Mouse (Mus musculus) forebrain, embryonic 15.5 days (tissue): Measurements from ENCODE around the gene Nup107. TPM values are rescaled to one million over a fixed set of nuclear protein-coding genes. Genes with fewer than 3 reads are reported as not detected.

Experiments
- ATAC-seq: fragments of 200-750 bp; cut with Nextera tagmentation; replicated peaks from 2 replicates; pipeline ENCODE4 v1.8.0; 2017; ENCODE audit warnings: mild to moderate bottlenecking, moderate TSS enrichment, moderate library complexity
- H3K27ac ChIP-seq: fragments of 300-500 bp; sonication (generic); replicated peaks from 2 replicates; pipeline ENCODE4 v1.5.1; 2015; ENCODE audit warnings: mild to moderate bottlenecking, inconsistent platforms
- H3K27me3 ChIP-seq: fragments of 300-500 bp; sonication (generic); 2 replicates; pipeline ENCODE4 v1.6.1; 2015; ENCODE audit warnings: inconsistent platforms
- H3K36me3 ChIP-seq: fragments of 300-500 bp; sonication (generic); 2 replicates; pipeline ENCODE4 v1.6.1; 2015; ENCODE audit warnings: mild to moderate bottlenecking, inconsistent platforms
- H3K4me1 ChIP-seq: fragments of 300-500 bp; sonication (generic); 2 replicates; pipeline ENCODE4 v1.6.1; 2015; ENCODE audit warnings: inconsistent platforms
- H3K4me2 ChIP-seq: fragments of 300-500 bp; sonication (generic); replicated peaks from 2 replicates; pipeline ENCODE4 v1.6.1; 2015; ENCODE audit warnings: mild to moderate bottlenecking, inconsistent platforms
- H3K4me3 ChIP-seq: fragments of 300-500 bp; sonication (generic); 2 replicates; pipeline ENCODE4 v1.5.1; 2015; ENCODE audit warnings: mild to moderate bottlenecking, inconsistent platforms
- H3K9ac ChIP-seq: fragments of 300-500 bp; sonication (generic); replicated peaks from 2 replicates; pipeline ENCODE4 v1.6.1; 2015; ENCODE audit warnings: mild to moderate bottlenecking, inconsistent platforms
- H3K9me3 ChIP-seq: fragments of 300-500 bp; sonication (generic); 2 replicates; pipeline ENCODE4 v1.6.1; 2016; ENCODE audit warnings: inconsistent platforms
- WGBS: fragments of 180-500 bp; shearing (Covaris S2); methylation state at CpG from one replicate; pipeline ENCODE4 v1.1.7; 2015; ENCODE audit warnings: mixed read lengths; 5-methylcytosine and 5-hydroxymethylcytosine counted together
- polyA plus RNA-seq: library from polyadenylated mRNA; unstranded; fragments of >200 nt; fragmentation: Nextera tagmentation; extraction: Ambion mirVana; gene quantifications from 2 replicates; pipeline ENCODE4 v1.2.1, GENCODE M21; 2015

Gene Nup107
- polyA plus RNA-seq, 1 experiment from 2014 or later = 59.5 TPM

DNA sequence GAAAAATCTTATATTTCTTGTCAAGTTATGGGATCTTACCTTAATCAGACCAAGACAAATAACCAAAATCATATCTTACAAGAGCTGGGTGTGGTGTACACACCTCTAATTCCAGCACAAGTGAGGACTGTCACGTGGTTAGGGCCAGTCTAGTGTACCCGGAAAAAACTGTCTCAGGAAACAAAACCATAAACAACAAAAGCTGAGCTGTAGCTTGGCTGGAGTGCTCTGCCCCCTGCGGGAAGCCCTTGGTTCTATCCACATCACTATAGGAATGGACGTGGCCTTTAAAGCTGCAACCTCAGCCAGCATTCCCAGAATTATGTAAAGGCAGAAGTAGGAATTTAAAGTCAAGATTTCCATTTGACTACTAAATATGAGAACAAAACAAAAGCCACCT is 31.6 kb upstream of the Nup107 start:
- Histone ChIP-seq H3K9me3 (no peaks in the 10 kb centered on the region), H3K4me3 (no peak overlapping the region), H3K36me3 (peaks cover 21% of the 10 kb centered on the region), H3K27ac (no peak overlapping the region), H3K27me3 (no peaks in the 10 kb centered on the region), H3K4me2 (no peak overlapping the region), H3K4me1 (no peaks in the 10 kb centered on the region), H3K9ac (no peak overlapping the region)
- 70% methylated on average over 4 of the region's 4 CpGs for WGBS
- no peak for ATAC-seq

DNA sequence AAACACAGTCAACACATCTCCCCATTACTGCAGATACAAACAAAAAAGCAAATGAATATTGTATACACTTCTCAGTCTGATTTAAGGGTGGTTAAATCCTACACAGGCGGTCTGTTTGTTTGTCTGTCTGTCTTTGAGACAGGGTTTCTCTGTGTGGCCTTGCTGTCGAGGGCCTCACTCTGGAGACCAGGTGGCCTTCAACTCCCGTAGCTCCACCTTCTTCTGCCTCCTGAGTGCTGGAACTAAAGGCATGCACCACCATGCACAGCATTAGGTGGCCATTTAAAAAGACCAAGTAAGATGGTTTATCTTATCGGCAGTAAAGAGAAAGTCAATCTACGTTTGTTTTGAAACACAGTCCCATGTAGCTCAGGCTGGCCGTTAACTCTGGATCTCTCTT is 30.8 kb upstream of the Nup107 start:
- no peak overlapping the region for H3K4me2 ChIP-seq
- peaks cover 28% of the 10 kb centered on the region for H3K36me3 ChIP-seq
- no peak overlapping the region for H3K9ac ChIP-seq

GRCm38 (mm10) chr10:117818600-117818999 is 26.1 kb upstream of the Nup107 start:
- ATAC-seq = no peak
- Histone ChIP-seq H3K27me3 (no peaks in the 10 kb centered on the region), H3K9me3 (no peaks in the 10 kb centered on the region), H3K4me1 (no peaks in the 10 kb centered on the region), H3K27ac (no peak overlapping the region), H3K4me2 (no peak overlapping the region), H3K36me3 (peaks cover 55% of the 10 kb centered on the region), H3K4me3 (no peak overlapping the region), H3K9ac (no peak overlapping the region)
- WGBS = 81% methylated on average over 6 of the region's 6 CpGs

More for the DNA sequence above, 30.8 kb upstream of the Nup107 start:
- Histone ChIP-seq H3K27ac (no peak overlapping the region), H3K4me3 (no peak overlapping the region), H3K4me1 (no peaks in the 10 kb centered on the region), H3K27me3 (no peaks in the 10 kb centered on the region), H3K9me3 (no peaks in the 10 kb centered on the region)
- no peak for ATAC-seq
- 87% methylated on average over 6 of the region's 6 CpGs for WGBS

- H3K36me3 ChIP-seq = peaks cover 61% of the 10 kb centered on the region
- H3K4me2 ChIP-seq = no peak overlapping the region
- ATAC-seq = no peak
- no peak overlapping the region for H3K27ac ChIP-seq
- H3K27me3 ChIP-seq = no peaks in the 10 kb centered on the region
- no peaks in the 10 kb centered on the region for H3K9me3 ChIP-seq
- WGBS = 97% methylated on average over 6 of the region's 6 CpGs
- no peak overlapping the region for H3K4me3 ChIP-seq
- H3K9ac ChIP-seq = no peak overlapping the region
- H3K4me1 ChIP-seq = no peaks in the 10 kb centered on the region
Measured at GRCm38 (mm10) chr10:117816721-117817120, 24.2 kb upstream of the Nup107 start.

DNA sequence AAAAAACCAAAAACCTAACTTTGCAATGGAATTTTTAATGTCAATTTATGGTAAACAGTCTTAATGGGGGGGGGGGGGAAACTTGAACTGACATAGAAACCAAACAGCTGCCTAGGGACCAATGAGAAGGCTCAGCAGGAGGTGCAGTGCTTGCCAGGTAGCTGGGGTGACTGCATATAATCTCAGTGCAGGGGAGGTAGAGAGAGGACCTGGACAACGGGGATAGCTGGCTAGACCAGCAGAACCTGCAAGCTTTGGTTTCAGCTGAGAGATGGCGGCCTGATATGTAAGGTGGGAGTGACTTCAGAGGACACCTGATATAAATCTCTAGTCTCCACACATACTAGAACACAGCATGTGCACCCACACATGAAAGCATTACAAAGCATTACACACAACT is 20.0 kb upstream of the Nup107 start:
- no peaks in the 10 kb centered on the region for H3K4me1 ChIP-seq
- H3K9me3 ChIP-seq = no peaks in the 10 kb centered on the region
- H3K4me2 ChIP-seq = no peak overlapping the region
- no peaks in the 10 kb centered on the region for H3K27me3 ChIP-seq
- H3K9ac ChIP-seq = no peak overlapping the region
- H3K36me3 ChIP-seq = peaks cover 35% of the 10 kb centered on the region
- 94% methylated on average over 2 of the region's 2 CpGs for WGBS
- no peak for ATAC-seq
- no peak overlapping the region for H3K27ac ChIP-seq
- H3K4me3 ChIP-seq = no peak overlapping the region

- no peaks in the 10 kb centered on the region for H3K9me3 ChIP-seq
- no peak overlapping the region for H3K4me3 ChIP-seq
- WGBS = 97% methylated on average over 8 of the region's 8 CpGs
- H3K4me2 ChIP-seq = no peak overlapping the region
- peaks cover 26% of the 10 kb centered on the region for H3K36me3 ChIP-seq
- no peak overlapping the region for H3K27ac ChIP-seq
- no peak for ATAC-seq
- H3K27me3 ChIP-seq = no peaks in the 10 kb centered on the region
- H3K9ac ChIP-seq = no peak overlapping the region
- H3K4me1 ChIP-seq = no peaks in the 10 kb centered on the region
Measured at GRCm38 (mm10) chr10:117811555-117811954, 19.1 kb upstream of the Nup107 start.

DNA sequence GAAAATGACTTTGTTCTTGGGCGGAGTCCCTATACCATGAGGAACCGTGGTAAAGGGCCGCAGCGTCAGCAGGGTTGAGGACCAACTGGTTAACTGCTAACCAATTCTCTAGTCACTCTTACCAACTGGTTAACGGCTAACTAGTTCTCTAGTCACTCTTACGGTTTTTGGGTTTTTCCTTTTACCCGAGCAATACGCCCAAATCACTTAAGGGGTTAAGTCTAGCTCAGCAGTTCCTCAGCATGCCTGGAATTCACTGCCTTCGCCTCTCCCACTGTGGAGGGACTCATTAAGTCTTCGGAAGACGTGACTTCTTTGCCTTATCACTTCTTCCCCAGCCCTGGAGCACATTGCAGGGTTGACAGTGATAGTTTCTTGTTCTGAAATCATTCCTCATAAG is 18.0 kb upstream of the Nup107 start:
- no peak overlapping the region for H3K9ac ChIP-seq
- no peak overlapping the region for H3K4me2 ChIP-seq
- H3K27ac ChIP-seq = no peak overlapping the region
- 84% methylated on average over 11 of the region's 11 CpGs for WGBS
- no peaks in the 10 kb centered on the region for H3K4me1 ChIP-seq
- H3K27me3 ChIP-seq = no peaks in the 10 kb centered on the region
- H3K4me3 ChIP-seq = no peak overlapping the region
- H3K36me3 ChIP-seq = peaks cover 18% of the 10 kb centered on the region
- H3K9me3 ChIP-seq = no peaks in the 10 kb centered on the region
- ATAC-seq = no peak

GRCm38 (mm10) chr10:117808068-117808467 is 15.6 kb upstream of the Nup107 start:
- WGBS = 87% methylated on average over 6 of the region's 6 CpGs
- Histone ChIP-seq H3K27ac (no peak overlapping the region), H3K4me2 (no peak overlapping the region)

DNA sequence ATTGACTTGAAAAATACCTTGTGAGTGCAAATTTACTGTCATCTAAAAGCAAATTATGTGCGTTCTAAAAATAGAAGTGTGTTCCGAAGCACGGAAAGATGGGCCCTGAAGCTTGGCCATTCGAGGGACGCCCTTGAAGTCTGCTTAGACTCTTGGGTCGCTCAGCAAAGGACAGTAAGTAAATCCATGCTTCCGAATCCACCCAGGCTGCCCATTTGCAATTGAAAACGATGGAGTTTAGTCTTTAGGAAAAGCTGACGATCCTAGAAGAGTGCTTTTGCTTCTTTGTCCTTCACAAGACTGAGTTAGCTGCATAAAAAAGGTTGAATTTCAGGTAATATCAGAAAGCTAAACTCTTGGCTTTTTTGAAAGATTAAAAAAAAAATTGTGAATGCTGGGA is 13.4 kb upstream of the Nup107 start:
- H3K27ac ChIP-seq = no peak overlapping the region
- H3K4me2 ChIP-seq = no peak overlapping the region
- H3K36me3 ChIP-seq = no peaks in the 10 kb centered on the region
- no peaks in the 10 kb centered on the region for H3K4me1 ChIP-seq
- no peak overlapping the region for H3K4me3 ChIP-seq
- H3K9ac ChIP-seq = no peak overlapping the region
- WGBS = 60% methylated on average over 9 of the region's 9 CpGs
- no peaks in the 10 kb centered on the region for H3K9me3 ChIP-seq
- no peaks in the 10 kb centered on the region for H3K27me3 ChIP-seq
- ATAC-seq = no peak

More at GRCm38 (mm10) chr10:117808068-117808467, 15.6 kb upstream of the Nup107 start:
- Histone ChIP-seq H3K9ac (no peak overlapping the region), H3K27me3 (no peaks in the 10 kb centered on the region), H3K36me3 (peaks cover 6% of the 10 kb centered on the region; the same call in 1 of the 2 replicates), H3K9me3 (no peaks in the 10 kb centered on the region), H3K4me3 (no peak overlapping the region), H3K4me1 (no peaks in the 10 kb centered on the region)
- ATAC-seq = no peak

DNA sequence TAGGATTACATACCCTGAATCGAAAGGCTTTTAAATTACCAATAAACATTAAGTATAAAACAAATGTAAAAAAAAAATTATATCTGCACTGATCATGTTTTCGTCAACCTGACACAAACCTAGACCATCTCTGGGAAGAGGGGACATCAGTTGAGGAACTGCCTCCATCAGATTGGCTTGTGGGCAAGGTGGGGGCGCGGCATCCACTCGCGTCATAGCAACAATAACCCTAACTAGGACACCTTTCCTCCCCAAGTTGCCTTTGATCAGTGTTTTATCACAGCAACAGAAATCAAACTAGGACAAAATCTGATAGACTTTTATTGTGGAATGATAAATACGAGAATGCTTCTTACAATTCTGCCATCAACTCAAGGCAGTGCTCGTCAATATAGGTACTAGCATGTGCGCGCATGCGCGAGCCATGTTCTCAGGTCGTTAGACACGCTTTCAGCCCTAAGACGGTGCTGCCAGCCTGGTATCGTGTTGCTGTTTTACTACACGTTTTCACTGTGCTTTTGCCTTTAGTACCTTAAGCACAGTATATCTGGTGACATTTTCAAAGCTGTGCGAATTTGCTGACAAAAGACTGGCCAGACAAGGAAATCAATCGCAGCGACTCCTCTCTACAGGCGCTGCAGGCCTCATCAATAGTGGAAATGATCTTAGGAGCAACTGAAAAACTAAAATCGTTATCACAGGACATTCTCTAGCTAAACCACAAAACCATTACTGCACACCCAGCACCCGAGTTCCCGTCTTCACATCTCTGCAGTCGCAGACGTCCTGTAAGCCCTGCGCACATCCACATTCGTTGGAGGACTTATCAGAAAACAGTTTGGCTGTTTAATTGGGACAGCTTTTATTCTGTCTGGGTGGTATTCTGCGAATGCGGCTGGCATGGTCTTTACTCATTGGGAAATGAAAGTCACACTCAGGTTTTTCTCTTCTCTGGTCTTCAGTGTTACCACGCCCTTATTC is 11.7 kb upstream of the Nup107 start:
- H3K27ac ChIP-seq = no peak overlapping the region
- no peaks in the 10 kb centered on the region for H3K27me3 ChIP-seq
- no peak for ATAC-seq
- H3K36me3 ChIP-seq = no peaks in the 10 kb centered on the region
- no peak overlapping the region for H3K4me2 ChIP-seq
- H3K4me1 ChIP-seq = no peaks in the 10 kb centered on the region
- no peak overlapping the region for H3K4me3 ChIP-seq
- no peak overlapping the region for H3K9ac ChIP-seq
- WGBS = 89% methylated on average over 31 of the region's 31 CpGs
- H3K9me3 ChIP-seq = no peaks in the 10 kb centered on the region

DNA sequence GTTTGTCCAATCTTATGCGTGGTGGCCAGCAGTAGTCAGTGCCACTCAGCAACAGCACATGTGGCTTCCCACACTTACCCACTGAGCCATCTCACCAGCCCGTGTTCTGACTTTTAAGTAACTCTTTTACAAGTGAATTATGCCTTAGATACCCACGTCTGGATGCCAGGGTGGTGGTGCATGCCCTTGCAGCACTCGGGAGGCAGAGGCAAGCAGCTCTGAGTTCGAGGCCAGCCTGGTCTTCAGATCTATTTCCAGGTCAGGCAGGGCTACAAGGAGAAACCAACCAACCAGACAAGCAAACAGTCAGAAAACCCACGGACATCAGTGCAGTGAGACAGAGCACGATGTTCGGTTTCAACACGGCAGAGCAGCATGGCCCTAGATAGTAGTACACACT is 9.4 kb upstream of the Nup107 start:
- Histone ChIP-seq H3K4me1 (no peaks in the 10 kb centered on the region), H3K9me3 (no peaks in the 10 kb centered on the region), H3K4me2 (no peak overlapping the region), H3K27ac (no peak overlapping the region), H3K27me3 (no peaks in the 10 kb centered on the region), H3K9ac (no peak overlapping the region), H3K4me3 (no peak overlapping the region), H3K36me3 (no peaks in the 10 kb centered on the region)
- no peak for ATAC-seq
- WGBS = 95% methylated on average over 9 of the region's 9 CpGs

DNA sequence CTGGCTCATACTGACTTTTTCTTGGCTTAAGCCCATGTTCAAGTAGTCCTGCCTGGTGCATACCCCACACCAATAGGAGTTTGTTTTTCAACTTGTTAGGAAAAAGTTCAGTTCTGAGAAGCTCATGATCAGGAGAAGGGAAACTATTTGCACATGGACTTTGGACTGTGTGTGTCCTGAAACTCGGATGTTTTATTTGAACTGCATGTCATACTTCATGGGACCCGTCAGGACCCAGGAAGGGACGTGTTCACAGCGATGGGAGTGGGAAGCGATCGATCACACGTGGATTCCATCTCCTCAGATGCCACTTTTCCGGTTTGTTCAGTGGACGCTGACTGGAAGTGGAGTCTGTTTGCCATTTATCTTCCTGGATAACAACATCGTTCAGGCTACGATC is 7.3 kb upstream of the Nup107 start:
- Histone ChIP-seq H3K4me3 (no peak overlapping the region), H3K36me3 (no peaks in the 10 kb centered on the region), H3K4me1 (no peaks in the 10 kb centered on the region), H3K27ac (no peak overlapping the region), H3K9me3 (no peaks in the 10 kb centered on the region), H3K9ac (no peak overlapping the region), H3K4me2 (no peak overlapping the region), H3K27me3 (no peaks in the 10 kb centered on the region)
- WGBS = 94% methylated on average over 11 of the region's 11 CpGs
- no peak for ATAC-seq
